Mouse (Mus musculus) bone marrow, adult 2 months (tissue): ENCODE results near the gene Fbxw7. TPM values are rescaled to one million over a fixed set of nuclear protein-coding genes. Genes with fewer than 3 reads are reported as not detected.

ENCODE experiments used
- H3K27ac ChIP-seq: fragments of 200-500 bp; 2 replicates; pipeline ENCODE4 v1.5.1; 2012; ENCODE audit warnings: low read depth, mild to moderate bottlenecking, control low read depth, inconsistent platforms, low read length; ENCODE audit not compliant: control insufficient read depth, poor library complexity, insufficient read depth
- H3K4me1 ChIP-seq: fragments of 200-500 bp; 2 replicates; pipeline ENCODE4 v1.6.1; 2011; ENCODE audit warnings: low read length; ENCODE audit not compliant: control insufficient read depth, insufficient read depth
- H3K4me3 ChIP-seq: fragments of 200-500 bp; replicated peaks from 2 replicates; pipeline ENCODE3; 2011; ENCODE audit warnings: mild to moderate bottlenecking, low read depth, low read length, control low read depth; ENCODE audit not compliant: control insufficient read depth
- CTCF ChIP-seq: fragments of 200-500 bp; IDR thresholded peaks from 2 replicates; pipeline ENCODE4 v1.5.1; 2011; ENCODE audit warnings: low read length, control low read depth; ENCODE audit not compliant: control insufficient read depth, insufficient read depth
- POLR2A ChIP-seq: fragments of 200-500 bp; IDR thresholded peaks from 2 replicates; pipeline ENCODE4 v1.6.1; 2011; ENCODE audit warnings: low read depth, mild to moderate bottlenecking, control low read depth, low read length, borderline replicate concordance; ENCODE audit not compliant: control insufficient read depth
- WGBS: fragments of 180-500 bp; shearing (Covaris S2); methylation state at CpG from one replicate; pipeline ENCODE4 v1.1.7; 2018; 5-methylcytosine and 5-hydroxymethylcytosine counted together
- polyA plus RNA-seq: library from polyadenylated mRNA; stranded (reverse); fragments of >200 nt; gene quantifications from 2 replicates; pipeline ENCODE4 v1.2.4, GENCODE M21; 2011; ENCODE audit warnings: low replicate concordance; ENCODE audit not compliant: missing spikeins, insufficient read depth, insufficient read length

Gene Fbxw7
- polyA plus RNA-seq, 1 experiment, result 13.2 TPM

DNA sequence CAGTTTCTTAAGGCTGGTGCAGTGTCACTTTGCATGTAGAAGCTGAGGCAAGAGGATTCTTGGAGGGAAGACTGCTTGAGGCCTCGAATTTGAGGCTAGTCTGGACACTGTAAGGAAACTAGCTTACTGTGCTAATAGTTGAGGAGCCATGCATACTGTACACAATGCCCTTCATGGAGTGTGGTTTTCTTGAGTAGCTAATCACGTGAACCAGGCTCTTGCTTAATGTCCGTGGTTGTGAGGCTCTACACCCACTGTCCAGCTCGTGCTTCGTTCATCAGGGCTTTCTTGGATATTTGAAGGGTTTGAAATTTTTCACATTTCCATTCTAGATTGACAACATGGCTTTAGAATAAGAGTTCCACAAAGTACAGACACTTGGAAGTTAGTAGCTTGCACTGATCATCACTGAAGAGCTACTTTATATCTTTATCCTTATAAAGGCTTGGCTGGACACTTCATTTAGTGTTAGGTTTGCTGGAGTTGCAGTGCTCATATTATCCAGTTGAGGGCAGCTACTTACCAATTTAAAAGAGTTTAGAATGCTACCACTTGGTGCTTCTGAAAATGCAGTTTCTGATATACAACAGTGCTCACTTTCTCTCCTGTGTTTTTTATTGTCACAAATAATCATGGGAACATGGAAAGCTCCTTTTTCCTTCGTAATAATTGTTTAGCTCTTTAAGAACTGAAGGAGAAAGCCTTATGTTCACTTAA is 106.8 kb downstream of the Fbxw7 start:
- WGBS, result 41% methylated on average over 6 of the region's 6 CpGs
- no peak overlapping the region for H3K27ac ChIP-seq

DNA sequence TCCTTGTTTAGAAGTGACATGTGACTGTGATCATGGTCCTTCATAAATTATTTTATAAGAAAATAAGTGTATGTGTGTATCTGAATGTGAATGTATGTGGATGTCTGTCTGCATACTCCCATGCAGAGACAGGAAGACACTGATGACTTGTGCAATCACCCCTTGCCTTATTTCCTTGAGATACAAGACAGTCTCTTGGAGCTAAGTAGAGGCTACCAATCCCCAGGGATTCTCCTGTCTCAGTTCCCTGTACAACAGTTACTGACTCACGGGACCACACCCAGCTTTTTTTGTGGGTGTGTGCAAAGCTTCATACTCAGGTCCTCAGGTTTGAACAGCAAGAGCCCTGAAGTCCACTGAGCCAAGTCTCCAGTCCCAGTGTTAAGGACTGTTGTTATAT is 108.2 kb downstream of the Fbxw7 start:
- WGBS, result 26% methylated on average over 1 of the region's 1 CpGs
- Histone ChIP-seq H3K4me3 (no peak overlapping the region), H3K4me1 (peaks cover 1% of the 10 kb centered on the region), H3K27ac (no peak overlapping the region)
- TF ChIP-seq CTCF, result no peak
- TF ChIP-seq POLR2A, result no peak

More for the DNA sequence above, 106.8 kb downstream of the Fbxw7 start:
- H3K4me1 ChIP-seq, result peaks cover 1% of the 10 kb centered on the region
- no peak overlapping the region for H3K4me3 ChIP-seq
- TF ChIP-seq POLR2A (no peak), CTCF (no peak)

DNA sequence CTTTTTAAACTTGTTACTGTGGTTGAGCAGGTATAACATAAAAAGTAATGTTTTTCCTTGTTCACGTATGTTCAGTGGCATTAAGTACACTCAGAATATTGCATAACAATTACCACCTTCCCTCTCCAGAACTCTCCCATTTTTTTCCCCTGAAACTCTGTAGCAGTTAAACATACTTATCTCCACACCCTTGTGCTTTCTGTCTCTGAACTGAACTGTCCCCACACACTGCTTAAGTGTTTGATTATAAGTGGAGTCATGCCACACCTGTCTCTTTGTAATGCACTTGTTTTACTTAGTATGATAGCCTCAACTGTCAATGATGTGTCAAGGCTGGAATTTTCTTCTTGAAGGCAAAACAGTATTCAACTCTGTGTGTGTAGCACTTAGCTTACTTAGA is 108.6 kb downstream of the Fbxw7 start:
- H3K27ac ChIP-seq, result no peak overlapping the region
- 45% methylated on average over 1 of the region's 1 CpGs for WGBS
- no peak overlapping the region for H3K4me3 ChIP-seq
- TF ChIP-seq POLR2A (no peak), CTCF (no peak)
- H3K4me1 ChIP-seq, result peaks cover 1% of the 10 kb centered on the region

DNA sequence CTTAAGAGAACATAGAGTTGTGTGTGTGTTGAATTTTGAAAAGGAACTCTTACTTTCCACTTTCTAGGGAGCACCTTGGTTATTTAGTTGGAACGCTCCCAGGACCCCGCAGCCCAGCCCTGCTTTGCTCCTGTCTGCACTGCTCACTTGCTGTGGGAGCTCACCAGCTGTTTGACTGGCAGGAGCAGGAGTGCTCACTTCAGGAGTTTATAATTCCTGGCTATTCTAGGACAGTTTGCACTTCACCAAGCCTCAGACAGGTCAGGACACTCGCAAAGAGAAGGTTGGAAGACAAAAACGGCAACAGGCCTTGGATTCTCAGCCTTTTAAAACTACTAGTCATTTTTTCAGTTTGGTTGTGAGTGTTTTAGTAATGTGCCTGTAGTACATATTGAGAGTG is 110.2 kb downstream of the Fbxw7 start:
- 81% methylated on average over 4 of the region's 4 CpGs for WGBS

DNA sequence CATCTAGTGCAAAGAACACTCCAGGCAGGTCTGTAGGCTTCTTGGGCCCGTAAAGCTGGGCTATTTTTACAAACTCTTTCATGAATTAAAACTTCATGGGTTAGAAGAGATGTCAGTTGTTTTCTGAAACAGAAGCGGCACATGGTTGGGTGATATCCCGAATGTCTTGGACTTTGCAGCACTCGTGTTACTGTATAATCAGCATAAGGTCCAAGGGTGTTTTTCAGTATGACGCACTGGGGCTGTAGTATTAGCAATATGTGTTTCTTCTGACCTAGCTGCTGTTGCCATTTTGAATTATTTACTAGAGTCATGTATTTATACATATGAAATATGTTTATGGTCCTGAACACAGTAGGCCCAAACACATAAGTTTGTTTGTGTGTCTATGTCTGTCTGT is 111.1 kb downstream of the Fbxw7 start:
- Histone ChIP-seq H3K27ac (no peak overlapping the region), H3K4me1 (peaks cover 1% of the 10 kb centered on the region), H3K4me3 (no peak overlapping the region)
- WGBS, result 87% methylated on average over 5 of the region's 5 CpGs
- TF ChIP-seq POLR2A (no peak), CTCF (no peak)

More for the DNA sequence above, 110.2 kb downstream of the Fbxw7 start:
- Histone ChIP-seq H3K4me3 (no peak overlapping the region), H3K4me1 (peaks cover 1% of the 10 kb centered on the region), H3K27ac (no peak overlapping the region)
- TF ChIP-seq CTCF, result no peak
- TF ChIP-seq POLR2A, result no peak

DNA sequence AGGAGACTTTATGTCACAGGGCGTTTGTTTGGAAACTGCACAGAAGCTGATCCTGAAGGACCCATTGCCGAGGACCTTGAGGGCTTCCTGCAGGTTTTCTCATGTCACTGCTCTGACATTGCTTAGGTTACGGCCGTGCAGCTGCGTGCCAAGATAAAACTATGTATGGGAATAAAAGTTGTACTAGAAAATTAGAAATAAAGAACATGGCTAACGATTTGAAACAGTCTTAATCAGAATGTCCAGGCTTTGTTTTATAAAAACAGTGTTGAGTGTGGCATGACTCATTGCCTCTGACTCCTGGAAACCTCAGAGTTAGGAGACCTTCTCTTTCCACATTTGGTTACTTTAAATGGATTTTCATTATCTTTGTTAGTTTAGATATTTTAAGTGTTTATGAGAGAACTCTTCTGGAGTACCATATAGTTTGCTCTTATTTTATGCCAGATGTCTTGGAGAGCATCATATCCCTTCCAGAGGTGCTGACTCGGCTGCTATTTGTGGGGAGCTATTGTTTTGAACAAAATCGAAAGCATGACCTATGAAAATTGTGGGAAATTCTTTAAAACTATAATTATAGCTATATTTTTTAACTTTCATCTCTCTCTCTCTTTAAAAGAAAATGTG is 112.2 kb downstream of the Fbxw7 start:
- 84% methylated on average over 8 of the region's 8 CpGs for WGBS
- TF ChIP-seq POLR2A (no peak), CTCF (no peak)
- Histone ChIP-seq H3K27ac (no peak overlapping the region), H3K4me3 (no peak overlapping the region), H3K4me1 (no peaks in the 10 kb centered on the region)

DNA sequence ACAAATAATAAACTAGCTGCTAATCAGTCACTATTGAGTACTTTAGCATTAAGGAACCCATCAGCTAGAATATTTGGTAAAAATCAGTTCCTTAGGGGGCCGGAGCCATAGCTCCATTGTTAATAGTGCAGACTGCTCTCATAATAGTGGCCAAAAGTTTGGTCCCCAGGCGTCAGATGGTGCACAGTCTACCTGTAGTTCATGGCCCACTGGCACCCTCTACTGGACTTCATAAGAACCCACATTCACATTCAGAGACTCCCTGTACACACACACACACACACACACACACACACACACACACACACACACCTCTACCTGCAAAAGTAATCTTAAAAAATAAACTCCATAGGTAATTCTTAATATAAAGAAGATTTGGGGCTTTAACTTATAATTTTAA is 112.8 kb downstream of the Fbxw7 start:
- Histone ChIP-seq H3K4me3 (no peak overlapping the region), H3K4me1 (no peaks in the 10 kb centered on the region), H3K27ac (no peak overlapping the region)
- WGBS, result 83% methylated on average over 2 of the region's 2 CpGs
- TF ChIP-seq POLR2A (no peak), CTCF (no peak; the same call in 1 of the 2 replicates)

DNA sequence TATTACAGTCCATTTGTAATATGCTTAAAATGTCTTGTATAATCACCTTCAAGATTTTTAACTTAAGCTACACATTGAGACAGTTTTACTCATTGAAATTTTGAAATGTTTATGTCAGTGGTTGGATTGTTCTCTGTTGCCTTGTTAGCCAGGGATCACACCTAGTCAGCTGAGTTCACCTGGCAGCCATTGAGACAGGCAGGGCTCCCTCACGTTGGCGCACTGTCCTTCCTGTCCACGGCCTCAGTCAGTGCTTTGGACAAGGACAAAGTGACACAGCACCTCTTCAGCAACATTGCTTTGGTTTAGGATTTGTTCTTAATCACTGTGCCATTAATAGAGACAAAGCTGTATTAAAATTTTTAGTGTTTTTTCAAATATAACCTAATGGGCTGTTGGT is 114.1 kb downstream of the Fbxw7 start:
- H3K4me1 ChIP-seq, result no peaks in the 10 kb centered on the region
- H3K27ac ChIP-seq, result no peak overlapping the region
- 84% methylated on average over 3 of the region's 3 CpGs for WGBS
- no peak overlapping the region for H3K4me3 ChIP-seq
- TF ChIP-seq CTCF, result no peak
- no peak for TF ChIP-seq POLR2A

DNA sequence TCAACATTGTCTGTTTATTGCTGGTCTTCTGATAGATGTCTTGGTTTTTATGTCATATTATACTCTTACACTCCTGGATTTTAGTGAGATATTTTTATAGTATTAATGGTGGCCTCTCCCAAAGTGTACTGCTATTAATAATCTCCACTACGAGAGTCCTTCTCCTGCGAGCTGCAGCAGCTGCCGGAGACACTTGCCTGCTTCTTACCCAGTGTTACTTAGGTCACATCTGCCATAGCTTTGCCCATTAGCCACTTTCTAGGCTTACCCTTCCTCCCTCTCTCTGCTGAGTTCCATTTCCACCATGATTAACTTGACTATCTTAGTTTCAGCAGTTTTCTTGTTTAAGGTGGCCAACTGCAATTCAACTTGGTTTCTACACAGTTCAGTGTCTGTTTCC is 115.6 kb downstream of the Fbxw7 start:
- Histone ChIP-seq H3K4me1 (no peaks in the 10 kb centered on the region), H3K27ac (no peak overlapping the region), H3K4me3 (no peak overlapping the region)
- TF ChIP-seq POLR2A (no peak), CTCF (no peak)
- 90% methylated on average over 3 of the region's 3 CpGs for WGBS
